Mouse (Mus musculus) bone marrow, adult 2 months (tissue): Measurements from ENCODE around the gene Rexo2.
"Not testable (repeated sequence)": the region's sequence is repeated elsewhere in the genome, so short reads cannot be mapped to it uniquely, and the experiment has no call there.

ENCODE experiments used
- CTCF ChIP-seq: fragments of 200-500 bp; IDR thresholded peaks from 2 replicates; pipeline ENCODE4 v1.5.1; 2011; ENCODE audit warnings: low read length, control low read depth; ENCODE audit not compliant: control insufficient read depth, insufficient read depth
- POLR2A ChIP-seq: fragments of 200-500 bp; IDR thresholded peaks from 2 replicates; pipeline ENCODE4 v1.6.1; 2011; ENCODE audit warnings: low read depth, mild to moderate bottlenecking, control low read depth, low read length, borderline replicate concordance; ENCODE audit not compliant: control insufficient read depth

GRCm38 (mm10) chr9:48467471-48467870 lies 13.0 kb downstream of the Rexo2 start:
- not testable (repeated sequence) for TF ChIP-seq CTCF, POLR2A
